18 mouse cellular contexts compared by ENCODE assay signal in the genomic region with DNA sequence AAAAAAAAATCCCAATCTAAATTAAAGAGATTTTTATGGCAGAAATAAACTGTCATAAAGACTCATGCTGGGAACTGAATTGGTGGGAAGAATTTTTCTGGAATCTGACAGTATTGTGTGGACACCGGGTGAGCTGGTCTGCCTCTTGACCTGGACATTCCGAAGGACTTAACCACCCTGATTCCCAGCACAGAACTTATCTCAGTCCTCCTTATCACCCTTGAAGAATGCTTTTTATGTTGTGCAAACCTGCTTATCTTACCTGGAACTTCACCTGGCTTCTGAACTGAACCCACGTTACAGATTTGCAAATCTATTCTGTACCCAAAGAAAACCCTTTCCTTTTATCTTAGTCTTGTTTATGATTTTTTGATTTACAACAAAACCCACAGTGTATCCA. TPM values are rescaled to one million over a fixed set of nuclear protein-coding genes. Genes with fewer than 3 reads are reported as not detected.
"Had no signal": no experiment of that assay in that cellular context is flagged by ENCODE, and none has a peak within 500 bp of the region (broad histone marks: within the 10 kb centered on the region; RNA-seq: fewer than 3 reads in every experiment).

No protein-coding gene starts in this region.

- H3K9me3 ChIP-seq: midbrain, embryonic 10.5 days; midbrain, embryonic 12.5 days; neural tube, embryonic 13.5 days; neural tube, embryonic 15.5 days had no signal

- H3K27ac ChIP-seq: midbrain, embryonic 10.5 days; midbrain, embryonic 12.5 days; neural tube, embryonic 13.5 days; neural tube, embryonic 15.5 days had no signal

- ATAC-seq: midbrain, embryonic 16.5 days had no signal

- H3K27me3 ChIP-seq: midbrain, embryonic 12.5 days; neural tube, embryonic 13.5 days had no signal

- H3K4me1 ChIP-seq: midbrain, embryonic 10.5 days; midbrain, embryonic 12.5 days; neural tube, embryonic 13.5 days; neural tube, embryonic 15.5 days had no signal

- H3K9ac ChIP-seq: lung, embryonic 14.5 days; midbrain, embryonic 12.5 days; neural tube, embryonic 13.5 days; neural tube, embryonic 15.5 days had no signal

- H3K36me3 ChIP-seq: midbrain, embryonic 10.5 days; midbrain, embryonic 12.5 days; neural tube, embryonic 13.5 days; neural tube, embryonic 15.5 days had no signal

- H3K4me2 ChIP-seq: lung, embryonic 14.5 days; midbrain, embryonic 12.5 days; neural tube, embryonic 13.5 days; neural tube, embryonic 15.5 days had no signal

- DNase-seq: lung, adult 18-20 months; lung, postnatal 14 days; right cerebral cortex, adult 18-20 months; right cerebral cortex, postnatal 25 days; right cerebral cortex, postnatal 4 days; spleen, adult 18-20 months; thymus, adult 18-20 months; thymus, postnatal 14 days; thymus, postnatal 36 days had no signal

- H3K4me3 ChIP-seq: midbrain, embryonic 10.5 days; midbrain, embryonic 12.5 days; myocyte; neural tube, embryonic 13.5 days; neural tube, embryonic 15.5 days had no signal

RNA-seq across cellular contexts. Expression of a gene that starts 21.7 kb away (rescaled TPM):
- polyA plus RNA-seq: liver, embryonic 16.5 days; myocyte; thymus, postnatal 0 days had no signal
